Mouse (Mus musculus): ENCODE data around the gene Sspn. TPM values are rescaled to one million over a fixed set of nuclear protein-coding genes. Genes with fewer than 3 reads are reported as not detected.
A peak's percentile ranks its signal among the peaks of the same experiment; 100 is the strongest.

Sspn gene
- total and polyA plus RNA-seq, 3 experiments = 0.04 to 0.14 (median 0.13) TPM

DNA sequence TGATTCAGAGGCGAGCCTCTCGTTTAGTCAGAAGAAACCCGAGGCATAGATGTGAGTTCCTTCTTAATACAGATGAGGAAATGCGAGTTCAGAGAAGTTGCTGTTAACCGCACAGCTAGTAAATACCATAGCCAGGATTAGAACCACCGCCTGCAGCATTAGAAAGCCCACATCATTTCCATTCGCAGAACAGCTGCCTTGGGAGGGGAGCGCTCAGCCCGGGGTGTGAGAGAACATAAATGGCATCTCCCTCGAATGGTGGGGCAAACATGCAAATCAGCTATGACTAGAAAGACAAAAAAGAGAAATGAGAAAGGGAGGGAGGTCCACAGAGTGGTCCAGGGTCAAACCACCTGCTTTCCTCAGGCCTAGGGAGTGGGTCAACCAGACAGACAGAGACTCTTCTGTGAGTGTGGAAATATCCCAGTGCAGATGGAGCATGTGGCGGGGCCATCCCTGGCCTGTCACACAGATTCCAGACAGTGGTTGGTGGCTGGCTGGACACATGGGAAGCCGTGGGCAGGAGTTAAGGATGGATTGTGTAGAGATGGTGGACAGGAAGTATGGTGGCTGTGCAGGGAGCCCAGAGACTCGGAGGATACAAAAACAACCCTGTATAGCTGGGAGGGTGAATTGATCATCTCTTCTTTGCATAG lies 37.9 kb upstream of the Sspn start (continued):
- TF ChIP-seq KAT2A (IDR thresholded peaks at IDR 0.05; ENCODE audit: insufficient replicate concordance, low read length) (0 out of 2 replicates have a peak, but pooled peaks have one; percentile 25), JUND (conservative IDR thresholded peaks at IDR 0.05; ENCODE audit: low read depth, low read length) (peak; percentile 53; the same call in 1 of the 2 replicates), RCOR1 (conservative IDR thresholded peaks at IDR 0.05; ENCODE audit: low read depth, low read length) (peak; percentile 90), RAD21 (IDR thresholded peaks at IDR 0.05; ENCODE audit: low read depth, low read length) (peak; percentile 14), BHLHE40 (IDR thresholded peaks at IDR 0.05; ENCODE audit: low read depth, low read length) (peak; percentile 95)

DNA sequence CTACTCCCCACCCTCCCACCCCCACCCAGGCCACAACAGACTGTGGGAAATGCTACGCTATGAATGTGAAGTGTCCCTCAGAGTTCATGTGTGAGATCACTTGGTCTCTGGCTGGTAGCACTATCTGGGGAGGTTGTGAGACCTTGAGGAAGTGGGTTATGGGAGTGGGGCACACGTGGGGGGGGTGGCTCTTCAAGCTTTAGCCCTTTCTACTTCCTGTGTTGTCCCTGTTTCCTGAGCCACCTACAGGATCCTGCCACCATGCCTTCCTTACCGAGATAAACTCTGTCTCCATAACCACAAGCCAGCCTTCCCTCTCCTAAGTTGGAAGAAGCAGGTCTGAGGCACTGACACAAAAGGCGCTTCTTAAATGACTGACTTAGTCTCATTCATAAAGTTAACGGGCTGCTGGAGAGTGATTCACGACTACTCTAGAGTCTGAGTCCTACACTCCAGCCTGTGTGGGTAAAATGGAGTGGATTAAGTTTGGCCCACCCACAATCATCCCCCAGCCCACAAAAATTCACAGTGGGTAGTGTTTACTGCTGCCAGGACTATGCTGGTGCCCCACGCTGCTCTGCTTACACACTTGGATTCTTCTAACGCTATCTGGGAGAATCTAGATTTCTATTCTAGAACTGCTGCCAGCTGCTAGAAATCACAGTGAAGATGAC lies 36.6 kb upstream of the Sspn start:
- Histone ChIP-seq H3K79me2 (replicated peaks; ENCODE audit: control insufficient read depth, extremely low read depth, insufficient read depth, poor library complexity, severe bottlenecking) (no peaks in the 10 kb centered on the region), H3K9ac (ENCODE audit: insufficient read depth, low read depth) (0 out of 2 replicates have a peak overlapping the region, but pooled peaks have one; percentile 24), H3K4me3 (replicated peaks in 1 of 3; ENCODE audit: low read depth in 2 of 3, low read length in 2 of 3, poor library complexity in 1 of 3) (no peak overlapping the region), H3K36me3 (replicated peaks in 1 of 2; ENCODE audit: control insufficient read depth in 1 of 2, insufficient read depth in 1 of 2, low read length in 1 of 2) (no peaks in the 10 kb centered on the region), H3K9me3 (replicated peaks; ENCODE audit: low read length) (peaks cover 4% of the 10 kb centered on the region), H3K4me2 (ENCODE audit: insufficient read depth, low read depth, poor library complexity, severe bottlenecking) (no peak overlapping the region; the same call in 1 of the 2 replicates), H3K27me3 (replicated peaks) (no peaks in the 10 kb centered on the region), H3K27ac (ENCODE audit: insufficient read depth, low read depth) (peak overlapping the region; percentile 99), H3K4me1 (ENCODE audit: control insufficient read depth in 1 of 2, insufficient read depth in 2 of 2) (peaks cover 27 to 53% of the 10 kb centered on the region in 2 experiments)
- dilution Hi-C loops (cut with MboI; ENCODE audit: extremely low pct_ligation_motif_present, extremely low pct_unique_long_range_greater_than_20kb, low sequenced_read_pairs) = no loop called here
- in situ Hi-C loops (cut with MboI; ENCODE audit: low pct_ligation_motif_present, low pct_unique_long_range_greater_than_20kb, low sequenced_read_pairs) = loop anchor here (5.0 kb wide), 1 partner anchor 38 kb away; no protein-coding TSS in a partner anchor
- TF ChIP-seq IRF4 (IDR thresholded peaks at IDR 0.05; ENCODE audit: low read depth, low read length) (peak; percentile 47; the same call in 1 of the 2 replicates), ELF1 (IDR thresholded peaks at IDR 0.05; ENCODE audit: low read depth, low read length) (0 out of 2 replicates have a peak, but pooled peaks have one; percentile 30), POLR2A (IDR thresholded peaks at IDR 0.05; ENCODE audit: low read depth, low read length) (no peak)
- DNase-seq (ENCODE audit: extremely low read depth) = no peak

GRCm38 (mm10) chr6:145904169-145904568 lies 27.3 kb upstream of the Sspn start:
- TF ChIP-seq GABPA (IDR thresholded peaks at IDR 0.05; ENCODE audit: insufficient replicate concordance, low read depth, low read length) (no peak), POLR2A (IDR thresholded peaks at IDR 0.05; ENCODE audit: low read depth, low read length) (no peak), EP300 (IDR thresholded peaks at IDR 0.05; ENCODE audit: low read length) (no peak), ETS1 (conservative IDR thresholded peaks at IDR 0.05; ENCODE audit: low read depth, low read length) (no peak), MYC (IDR thresholded peaks at IDR 0.05; ENCODE audit: low read depth, low read length) (no peak), RAD21 (IDR thresholded peaks at IDR 0.05; ENCODE audit: low read depth, low read length) (no peak), E2F4 (IDR thresholded peaks at IDR 0.05; ENCODE audit: insufficient replicate concordance, low read depth, low read length) (no peak), ZKSCAN1 (IDR thresholded peaks at IDR 0.05; ENCODE audit: borderline replicate concordance, low read depth, low read length) (no peak), MAX (IDR thresholded peaks at IDR 0.05; ENCODE audit: low read length) (no peak), IRF4 (IDR thresholded peaks at IDR 0.05; ENCODE audit: low read depth, low read length) (no peak), ZNF384 (IDR thresholded peaks at IDR 0.05; ENCODE audit: low read depth, low read length) (no peak), ELF1 (IDR thresholded peaks at IDR 0.05; ENCODE audit: low read depth, low read length) (no peak)
- H3K9me3 ChIP-seq (replicated peaks; ENCODE audit: low read length) = peaks cover 2% of the 10 kb centered on the region
- H3K4me3 ChIP-seq (replicated peaks in 1 of 3; ENCODE audit: low read depth in 2 of 3, low read length in 2 of 3, poor library complexity in 1 of 3) = no peak overlapping the region
- H3K79me2 ChIP-seq (replicated peaks; ENCODE audit: control insufficient read depth, extremely low read depth, insufficient read depth, poor library complexity, severe bottlenecking) = no peaks in the 10 kb centered on the region
- no peak for DNase-seq (ENCODE audit: extremely low read depth)
- in situ Hi-C loops (cut with MboI; ENCODE audit: low pct_ligation_motif_present, low pct_unique_long_range_greater_than_20kb, low sequenced_read_pairs) = no loop called here
- peak overlapping the region; percentile 54; the same call in 1 of the 2 replicates for H3K9ac ChIP-seq (ENCODE audit: insufficient read depth, low read depth)
- H3K27ac ChIP-seq (ENCODE audit: insufficient read depth, low read depth) = no peak overlapping the region
- H3K4me1 ChIP-seq (ENCODE audit: control insufficient read depth in 1 of 2, insufficient read depth in 2 of 2) = peaks cover 21 to 34% of the 10 kb centered on the region in 2 experiments
- H3K4me2 ChIP-seq (ENCODE audit: insufficient read depth, low read depth, poor library complexity, severe bottlenecking) = peak overlapping the region; percentile 85; the same call in 1 of the 2 replicates
- H3K27me3 ChIP-seq (replicated peaks) = no peaks in the 10 kb centered on the region
- dilution Hi-C loops (cut with MboI; ENCODE audit: extremely low pct_ligation_motif_present, extremely low pct_unique_long_range_greater_than_20kb, low sequenced_read_pairs) = no loop called here
- H3K36me3 ChIP-seq (replicated peaks in 1 of 2; ENCODE audit: control insufficient read depth in 1 of 2, insufficient read depth in 1 of 2, low read length in 1 of 2) = no peaks in the 10 kb centered on the region

Measured in CH12.LX (cell line).